Mouse (Mus musculus): ENCODE results near the gene Defa32. TPM values are rescaled to one million over a fixed set of nuclear protein-coding genes. Genes with fewer than 3 reads are reported as not detected.
"Not testable (repeated sequence)": the region's sequence is repeated elsewhere in the genome, so short reads cannot be mapped to it uniquely, and the experiment has no call there.

The Defa32 gene
- not detected in 2 replicates for total RNA-seq (2017)

DNA sequence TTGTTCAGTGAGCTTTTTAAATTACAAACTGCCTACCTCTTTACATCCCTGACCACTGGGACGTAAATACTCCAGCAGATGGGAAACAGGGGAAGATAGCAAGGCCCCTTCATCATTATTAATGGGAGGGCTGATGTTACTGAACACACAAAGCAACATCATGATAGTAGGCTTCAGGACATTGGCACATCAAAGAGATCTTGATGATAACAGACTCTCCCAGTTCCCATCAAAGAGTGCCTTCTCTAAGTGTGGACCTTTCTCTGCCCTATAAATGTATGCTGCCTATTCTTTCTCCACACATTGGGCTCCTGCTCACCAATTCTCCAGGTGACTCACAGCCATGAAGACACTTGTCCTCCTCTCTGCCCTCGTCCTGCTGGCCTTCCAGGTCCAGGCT is at the start of gene Defa32:
Gene Defa32 (plus strand): TSS at position 301 of the 400 bp plus-strand sequence.
- ATAC-seq (replicated peaks in 1 of 2; ENCODE audit: insufficient read depth in 1 of 2, low FRiP score in 2 of 2, low TSS enrichment in 1 of 2, low read depth in 1 of 2, poor library complexity in 2 of 2, severe bottlenecking in 2 of 2) = not testable (repeated sequence)

DNA sequence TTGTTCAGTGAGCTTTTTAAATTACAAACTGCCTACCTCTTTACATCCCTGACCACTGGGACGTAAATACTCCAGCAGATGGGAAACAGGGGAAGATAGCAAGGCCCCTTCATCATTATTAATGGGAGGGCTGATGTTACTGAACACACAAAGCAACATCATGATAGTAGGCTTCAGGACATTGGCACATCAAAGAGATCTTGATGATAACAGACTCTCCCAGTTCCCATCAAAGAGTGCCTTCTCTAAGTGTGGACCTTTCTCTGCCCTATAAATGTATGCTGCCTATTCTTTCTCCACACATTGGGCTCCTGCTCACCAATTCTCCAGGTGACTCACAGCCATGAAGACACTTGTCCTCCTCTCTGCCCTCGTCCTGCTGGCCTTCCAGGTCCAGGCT is 19.9 kb upstream of the Defa32 start, which contains the start of gene Defa20:
Gene Defa20 (plus strand): TSS at position 301 of the 400 bp plus-strand sequence.
- not testable (repeated sequence) for ATAC-seq (replicated peaks in 1 of 2; ENCODE audit: insufficient read depth in 1 of 2, low FRiP score in 2 of 2, low TSS enrichment in 1 of 2, low read depth in 1 of 2, poor library complexity in 2 of 2, severe bottlenecking in 2 of 2)

DNA sequence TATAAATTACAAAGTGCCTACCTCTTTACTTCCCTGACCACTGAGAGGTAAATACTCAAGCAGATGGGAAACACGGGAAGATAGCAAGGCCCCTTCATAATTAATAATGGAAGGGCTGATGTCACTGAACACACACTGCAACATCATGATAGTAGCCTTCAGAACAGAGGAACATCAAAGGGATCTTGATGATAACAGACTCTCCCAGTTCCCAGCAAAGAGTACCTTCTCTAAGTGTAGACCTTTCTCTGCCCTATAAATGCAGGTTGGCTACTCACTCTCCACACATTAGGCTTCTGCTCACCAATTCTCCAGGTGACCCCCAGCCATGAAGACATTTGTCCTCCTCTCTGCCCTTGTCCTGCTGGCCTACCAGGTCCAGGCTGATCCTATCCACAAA is 36.3 kb downstream of the Defa32 start, which contains the start of gene Defa37:
Gene Defa37 (plus strand): TSS at position 301 of the 400 bp plus-strand sequence.
- ATAC-seq (replicated peaks in 1 of 2; ENCODE audit: insufficient read depth in 1 of 2, low FRiP score in 2 of 2, low TSS enrichment in 1 of 2, low read depth in 1 of 2, poor library complexity in 2 of 2, severe bottlenecking in 2 of 2) = not testable (repeated sequence)

Other genes with a start within 250 kb of the Defa32 start
- not detected in 2 replicates for gene Defa27, start 213.5 kb upstream of the Defa32 start, total RNA-seq (2017)
- gene Defa29, start 202.0 kb upstream of the Defa32 start, total RNA-seq (2017) = not detected in 2 replicates
- gene Defa2, start 150.5 kb upstream of the Defa32 start, total RNA-seq (2017) = not detected in 2 replicates
- not detected in 2 replicates for gene Defa33, start 137.2 kb upstream of the Defa32 start, total RNA-seq (2017)
- not detected in 2 replicates for gene Defa36, start 101.6 kb upstream of the Defa32 start, total RNA-seq (2017)
- not detected in 2 replicates for gene Gm7849, start 72.5 kb upstream of the Defa32 start, total RNA-seq (2017)
- gene Defa20, start 19.8 kb upstream of the Defa32 start, total RNA-seq (2017) = not detected in 2 replicates
- not detected in 2 replicates for gene Defa37, start 36.4 kb downstream of the Defa32 start, total RNA-seq (2017)
- gene Defa28, start 54.0 kb downstream of the Defa32 start, total RNA-seq (2017) = not detected in 2 replicates
- gene Gm7861, start 65.5 kb downstream of the Defa32 start, total RNA-seq (2017) = not detected in 2 replicates
- not detected in 2 replicates for gene Defa26, start 89.2 kb downstream of the Defa32 start, total RNA-seq (2017)
- gene Defa17, start 126.7 kb downstream of the Defa32 start, total RNA-seq (2017) = not detected in 2 replicates
- gene Defa34, start 136.8 kb downstream of the Defa32 start, total RNA-seq (2017) = not detected in 2 replicates
- gene AY761184, start 174.6 kb downstream of the Defa32 start, total RNA-seq (2017) = not detected in 2 replicates
- not detected in 2 replicates for gene Defa24, start 205.5 kb downstream of the Defa32 start, total RNA-seq (2017)

Measured in hematopoietic stem cell, adult 5-6 weeks (primary cell).